Mouse (Mus musculus): ENCODE measurements at regions not wholly inside any gene's neighbourhood (a gene's known extent, or its start where the extent isn't known, plus 50 kb on each side); places are given as distances from the start of the nearest gene placed in this dataset.

DNA sequence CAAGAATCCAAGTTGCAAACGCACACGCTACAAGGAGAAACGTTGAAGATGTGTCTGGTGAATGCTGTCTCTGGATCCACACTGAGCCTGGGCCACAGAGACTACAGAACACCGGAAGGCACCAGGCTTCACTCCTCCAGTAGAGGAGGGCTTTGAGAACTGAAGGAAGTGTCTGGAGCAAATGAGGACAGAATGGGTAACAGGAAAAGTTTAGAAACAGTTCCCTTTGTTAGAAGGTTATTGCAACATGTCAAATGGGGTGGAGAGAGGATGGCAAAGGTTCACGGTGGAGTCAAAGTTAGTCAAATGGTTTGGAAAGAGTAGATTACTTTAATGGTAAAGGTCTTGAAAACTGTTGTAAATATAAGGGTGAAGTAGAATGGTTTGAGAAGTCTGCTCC lies 247.1 kb upstream of the Jmjd1c start:
- no peaks in the 10 kb centered on the region for H3K9me3 ChIP-seq (ENCODE audit: low read length)
- H3K27me3 ChIP-seq (ENCODE audit: insufficient read depth, low read length), result no peaks in the 10 kb centered on the region
- peaks cover 28% of the 10 kb centered on the region for H3K4me1 ChIP-seq (replicated peaks; ENCODE audit: low read depth, low read length)
- no peak for TF ChIP-seq NANOG (IDR thresholded peaks at IDR 0.05; ENCODE audit: borderline replicate concordance, low read length)
- H3K4me3 ChIP-seq (replicated peaks; ENCODE audit: low read length), result no peak overlapping the region
- no peaks in the 10 kb centered on the region for H3K36me3 ChIP-seq (ENCODE audit: insufficient read depth, low read length)

DNA sequence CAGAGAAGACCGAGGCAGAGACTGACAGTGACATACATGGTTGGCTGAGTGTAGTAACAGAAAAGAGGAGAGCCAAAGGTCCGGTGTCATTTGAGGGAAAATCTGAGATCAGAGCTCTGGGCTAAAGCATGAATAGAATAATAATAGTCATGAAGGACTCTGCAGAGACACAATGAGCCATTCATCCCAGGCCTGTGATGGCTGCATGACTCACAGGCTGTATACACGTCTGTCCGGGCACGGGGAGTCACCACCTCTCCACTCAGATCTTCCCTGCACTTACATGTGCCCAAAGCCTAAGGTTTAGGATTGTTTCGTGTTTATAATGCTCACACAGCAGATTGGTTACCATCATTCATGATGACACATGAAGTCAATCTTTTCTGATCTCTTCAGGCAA lies 246.2 kb upstream of the Jmjd1c start:
- H3K27me3 ChIP-seq (ENCODE audit: insufficient read depth, low read length), result no peaks in the 10 kb centered on the region
- no peaks in the 10 kb centered on the region for H3K9me3 ChIP-seq (ENCODE audit: low read length)
- TF ChIP-seq CTCF (conservative IDR thresholded peaks at IDR 0.05; ENCODE audit: low read length) (no peak), POU5F1 (IDR thresholded peaks at IDR 0.05; ENCODE audit: borderline replicate concordance, low read length) (no peak)
- H3K36me3 ChIP-seq (ENCODE audit: insufficient read depth, low read length), result no peaks in the 10 kb centered on the region
- H3K4me1 ChIP-seq (replicated peaks; ENCODE audit: low read depth, low read length), result peaks cover 29% of the 10 kb centered on the region
- H3K4me3 ChIP-seq (replicated peaks; ENCODE audit: low read length), result no peak overlapping the region

GRCm38 (mm10) chr10:66850972-66851478 lies 244.9 kb upstream of the Jmjd1c start:
- no peak overlapping the region for H3K4me3 ChIP-seq (replicated peaks; ENCODE audit: low read length)
- peaks cover 28% of the 10 kb centered on the region for H3K4me1 ChIP-seq (replicated peaks; ENCODE audit: low read depth, low read length)
- no peak for TF ChIP-seq NANOG (IDR thresholded peaks at IDR 0.05; ENCODE audit: borderline replicate concordance, low read length)
- no peak for TF ChIP-seq CTCF (conservative IDR thresholded peaks at IDR 0.05; ENCODE audit: low read length)
- no peak for TF ChIP-seq POU5F1 (IDR thresholded peaks at IDR 0.05; ENCODE audit: borderline replicate concordance, low read length)
- no peaks in the 10 kb centered on the region for H3K36me3 ChIP-seq (ENCODE audit: insufficient read depth, low read length)
- peaks cover 2% of the 10 kb centered on the region; the same call in 1 of the 2 replicates for H3K9me3 ChIP-seq (ENCODE audit: low read length)
- H3K27me3 ChIP-seq (ENCODE audit: insufficient read depth, low read length), result no peaks in the 10 kb centered on the region

- TF ChIP-seq NANOG (IDR thresholded peaks at IDR 0.05; ENCODE audit: borderline replicate concordance, low read length) (no peak), CTCF (conservative IDR thresholded peaks at IDR 0.05; ENCODE audit: low read length) (no peak), POU5F1 (IDR thresholded peaks at IDR 0.05; ENCODE audit: borderline replicate concordance, low read length) (no peak)
- peaks cover 25% of the 10 kb centered on the region for H3K4me1 ChIP-seq (replicated peaks; ENCODE audit: low read depth, low read length)
Measured at GRCm38 (mm10) chr10:66851841-66852240, 244.1 kb upstream of the Jmjd1c start.

GRCm38 (mm10) chr10:66852708-66853107 lies 243.2 kb upstream of the Jmjd1c start:
- Histone ChIP-seq H3K4me3 (replicated peaks; ENCODE audit: low read length) (no peak overlapping the region), H3K36me3 (ENCODE audit: insufficient read depth, low read length) (no peaks in the 10 kb centered on the region), H3K4me1 (replicated peaks; ENCODE audit: low read depth, low read length) (peaks cover 25% of the 10 kb centered on the region), H3K9me3 (ENCODE audit: low read length) (peaks cover 2% of the 10 kb centered on the region; the same call in 1 of the 2 replicates), H3K27me3 (ENCODE audit: insufficient read depth, low read length) (no peaks in the 10 kb centered on the region)
- no peak for TF ChIP-seq NANOG (IDR thresholded peaks at IDR 0.05; ENCODE audit: borderline replicate concordance, low read length)
- no peak for TF ChIP-seq CTCF (conservative IDR thresholded peaks at IDR 0.05; ENCODE audit: low read length)
- TF ChIP-seq POU5F1 (IDR thresholded peaks at IDR 0.05; ENCODE audit: borderline replicate concordance, low read length), result no peak

More at GRCm38 (mm10) chr10:66851841-66852240, 244.1 kb upstream of the Jmjd1c start:
- H3K27me3 ChIP-seq (ENCODE audit: insufficient read depth, low read length), result no peaks in the 10 kb centered on the region
- no peaks in the 10 kb centered on the region for H3K36me3 ChIP-seq (ENCODE audit: insufficient read depth, low read length)
- peaks cover 2% of the 10 kb centered on the region; the same call in 1 of the 2 replicates for H3K9me3 ChIP-seq (ENCODE audit: low read length)
- H3K4me3 ChIP-seq (replicated peaks; ENCODE audit: low read length), result no peak overlapping the region

- Histone ChIP-seq H3K36me3 (ENCODE audit: insufficient read depth, low read length) (no peaks in the 10 kb centered on the region), H3K27me3 (ENCODE audit: insufficient read depth, low read length) (no peaks in the 10 kb centered on the region), H3K9me3 (ENCODE audit: low read length) (peaks cover 2% of the 10 kb centered on the region; the same call in 1 of the 2 replicates), H3K4me1 (replicated peaks; ENCODE audit: low read depth, low read length) (peaks cover 25% of the 10 kb centered on the region), H3K4me3 (replicated peaks; ENCODE audit: low read length) (no peak overlapping the region)
- TF ChIP-seq NANOG (IDR thresholded peaks at IDR 0.05; ENCODE audit: borderline replicate concordance, low read length) (no peak), CTCF (conservative IDR thresholded peaks at IDR 0.05; ENCODE audit: low read length) (peak; percentile 85), POU5F1 (IDR thresholded peaks at IDR 0.05; ENCODE audit: borderline replicate concordance, low read length) (no peak)
Measured at GRCm38 (mm10) chr10:66853258-66853657, 242.7 kb upstream of the Jmjd1c start.

DNA sequence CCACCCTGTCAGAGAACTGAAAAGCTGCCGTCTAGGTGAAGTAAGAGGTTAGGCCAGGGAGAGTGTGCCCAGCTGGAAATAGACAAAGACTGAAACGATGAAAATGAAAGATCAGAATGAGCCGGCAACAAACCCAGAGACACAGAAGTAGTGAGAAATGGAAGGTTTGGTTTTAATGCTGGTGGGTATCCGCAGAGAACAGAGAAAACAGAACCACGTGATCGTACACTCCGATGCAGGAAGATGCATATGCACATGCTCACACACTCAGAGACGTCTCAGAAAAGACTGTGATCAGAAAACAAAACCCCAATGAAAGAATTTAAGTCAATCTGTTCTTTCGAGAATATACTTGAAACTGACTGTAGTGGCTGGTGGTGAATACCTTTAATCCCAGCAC lies 241.0 kb upstream of the Jmjd1c start:
- TF ChIP-seq CTCF (conservative IDR thresholded peaks at IDR 0.05; ENCODE audit: low read length) (no peak), POU5F1 (IDR thresholded peaks at IDR 0.05; ENCODE audit: borderline replicate concordance, low read length) (no peak), NANOG (IDR thresholded peaks at IDR 0.05; ENCODE audit: borderline replicate concordance, low read length) (no peak)
- Histone ChIP-seq H3K9me3 (ENCODE audit: low read length) (peaks cover 2% of the 10 kb centered on the region; the same call in 1 of the 2 replicates), H3K4me1 (replicated peaks; ENCODE audit: low read depth, low read length) (peaks cover 22% of the 10 kb centered on the region), H3K27me3 (ENCODE audit: insufficient read depth, low read length) (no peaks in the 10 kb centered on the region), H3K4me3 (replicated peaks; ENCODE audit: low read length) (no peak overlapping the region), H3K36me3 (ENCODE audit: insufficient read depth, low read length) (no peaks in the 10 kb centered on the region)

DNA sequence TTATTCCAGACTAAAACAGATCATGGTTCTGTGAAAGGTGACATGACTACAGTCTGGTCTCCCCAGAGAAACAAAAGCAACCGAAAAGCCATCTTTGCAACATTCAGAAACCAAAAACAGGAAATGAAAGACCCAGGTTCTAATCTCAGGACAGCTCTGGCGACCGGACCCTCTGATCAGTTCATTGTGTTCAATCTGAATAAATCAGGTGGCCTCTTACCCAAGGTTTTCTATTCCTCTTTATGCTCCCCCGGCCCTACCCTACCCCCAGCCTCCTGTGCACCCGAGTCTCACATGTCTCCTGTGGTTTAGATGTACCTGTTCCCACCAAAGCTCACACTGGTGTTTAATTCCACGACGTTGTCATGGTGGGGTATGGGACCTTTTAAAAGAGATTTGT lies 238.6 kb upstream of the Jmjd1c start:
- Histone ChIP-seq H3K4me1 (replicated peaks; ENCODE audit: low read depth, low read length) (peaks cover 12% of the 10 kb centered on the region), H3K4me3 (replicated peaks; ENCODE audit: low read length) (no peak overlapping the region), H3K27me3 (ENCODE audit: insufficient read depth, low read length) (no peaks in the 10 kb centered on the region), H3K9me3 (ENCODE audit: low read length) (peaks cover 2% of the 10 kb centered on the region; the same call in 1 of the 2 replicates), H3K36me3 (ENCODE audit: insufficient read depth, low read length) (no peaks in the 10 kb centered on the region)
- TF ChIP-seq POU5F1 (IDR thresholded peaks at IDR 0.05; ENCODE audit: borderline replicate concordance, low read length), result no peak
- TF ChIP-seq NANOG (IDR thresholded peaks at IDR 0.05; ENCODE audit: borderline replicate concordance, low read length), result no peak
- TF ChIP-seq CTCF (conservative IDR thresholded peaks at IDR 0.05; ENCODE audit: low read length), result no peak

- Histone ChIP-seq H3K4me3 (replicated peaks; ENCODE audit: low read length) (no peak overlapping the region), H3K9me3 (ENCODE audit: low read length) (peaks cover 5% of the 10 kb centered on the region; the same call in 1 of the 2 replicates), H3K36me3 (ENCODE audit: insufficient read depth, low read length) (no peaks in the 10 kb centered on the region), H3K27me3 (ENCODE audit: insufficient read depth, low read length) (no peaks in the 10 kb centered on the region), H3K4me1 (replicated peaks; ENCODE audit: low read depth, low read length) (peaks cover 19% of the 10 kb centered on the region)
- no peak for TF ChIP-seq NANOG (IDR thresholded peaks at IDR 0.05; ENCODE audit: borderline replicate concordance, low read length)
Measured at GRCm38 (mm10) chr10:66861421-66861820, 234.5 kb upstream of the Jmjd1c start.
